Mouse (Mus musculus): ENCODE results near the gene Sult1c2. TPM values are rescaled to one million over a fixed set of nuclear protein-coding genes. Genes with fewer than 3 reads are reported as not detected.
"Not testable (repeated sequence)": the region's sequence is repeated elsewhere in the genome, so short reads cannot be mapped to it uniquely, and the experiment has no call there.

Sult1c2 gene
- not detected in 2 replicates for polyA plus RNA-seq (2016; fragmentation: Nextera tagmentation; extraction: Ambion mirVana)

DNA sequence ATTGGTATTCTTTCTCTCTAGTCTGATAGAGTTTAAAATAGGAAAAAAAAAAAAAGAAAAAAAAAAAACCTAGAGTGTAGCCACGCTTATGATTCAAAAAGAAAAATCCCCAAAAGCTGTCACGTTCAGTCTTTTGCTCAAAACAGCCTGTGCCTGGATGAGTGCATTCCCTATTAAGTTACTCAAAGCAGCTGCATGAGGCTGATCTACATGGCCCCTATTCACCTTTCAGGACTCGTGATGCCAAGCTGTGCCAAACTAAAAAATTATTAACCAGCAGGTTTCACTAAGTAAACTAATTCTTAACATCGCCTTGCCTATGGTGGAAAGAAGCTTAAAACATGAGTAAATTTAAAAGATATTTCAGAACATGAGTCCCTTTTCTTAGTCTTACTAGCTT lies at the start of gene Sult1c2:
Gene Sult1c2, minus strand, starts transcription at position 134 of the 400 bp plus-strand sequence.
- no peak within 1 kb of the TSS for H3K9ac ChIP-seq
- no peaks in the 10 kb centered on the region for H3K36me3 ChIP-seq
- H3K27ac ChIP-seq, result no peak within 1 kb of the TSS
- H3K4me1 ChIP-seq, result no peaks in the 10 kb centered on the region
- no peaks in the 10 kb centered on the region for H3K9me3 ChIP-seq
- no peak within 1 kb of the TSS for H3K4me2 ChIP-seq (replicated peaks)
- H3K27me3 ChIP-seq, result no peaks in the 10 kb centered on the region
- WGBS, result 80% methylated on average over 4 of the region's 4 CpGs
- ATAC-seq (ENCODE audit: insufficient number of reproducible peaks, insufficient read depth, low FRiP score, low TSS enrichment), result no peak
- H3K4me3 ChIP-seq, result no peak within 1 kb of the TSS

DNA sequence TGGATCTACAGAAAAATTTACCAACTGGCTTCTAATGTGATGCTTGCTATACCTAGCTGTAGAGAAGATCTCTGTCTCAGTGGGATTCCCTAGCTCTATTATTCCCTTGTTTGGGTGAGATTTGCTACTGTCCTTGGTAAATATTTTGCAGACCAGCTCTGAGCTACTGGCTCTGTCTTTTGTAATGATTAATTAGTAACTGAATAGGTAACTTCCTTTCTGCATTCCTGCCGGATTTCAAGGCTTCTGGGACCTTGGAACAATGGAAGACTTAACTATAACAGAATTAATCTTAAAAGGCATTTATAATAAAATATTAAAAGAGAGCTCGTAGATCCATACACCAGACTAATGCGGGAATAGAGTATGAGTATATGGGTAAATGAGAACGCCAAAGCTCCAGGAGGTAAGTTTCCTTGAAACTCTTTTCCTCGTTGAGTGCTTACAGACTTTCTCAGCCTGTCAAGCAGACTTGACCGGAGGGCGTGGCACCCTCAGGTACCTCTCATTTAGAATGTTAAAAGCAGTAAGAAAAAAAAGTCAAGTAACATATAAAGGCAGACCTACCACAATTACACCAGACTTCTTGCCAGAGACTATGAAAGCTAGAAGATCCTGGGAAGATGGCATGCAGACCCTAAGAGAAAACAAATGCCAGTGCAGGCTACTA lies 33.0 kb upstream of the Sult1c2 start:
- not testable (repeated sequence) for H3K4me1 ChIP-seq; H3K4me2 ChIP-seq (replicated peaks); H3K9ac ChIP-seq; H3K27me3 ChIP-seq; H3K36me3 ChIP-seq; H3K9me3 ChIP-seq; ATAC-seq (ENCODE audit: insufficient number of reproducible peaks, insufficient read depth, low FRiP score, low TSS enrichment); H3K4me3 ChIP-seq; H3K27ac ChIP-seq
- WGBS, result 88% methylated on average over 7 of the region's 7 CpGs

- no peak overlapping the region for H3K4me3 ChIP-seq
- 85% methylated on average over 2 of the region's 2 CpGs for WGBS
- H3K27me3 ChIP-seq, result no peaks in the 10 kb centered on the region
- ATAC-seq (ENCODE audit: insufficient number of reproducible peaks, insufficient read depth, low FRiP score, low TSS enrichment), result no peak
- no peaks in the 10 kb centered on the region for H3K4me1 ChIP-seq
- H3K27ac ChIP-seq, result no peak overlapping the region
- no peaks in the 10 kb centered on the region for H3K36me3 ChIP-seq
- no peak overlapping the region for H3K9ac ChIP-seq
- no peaks in the 10 kb centered on the region for H3K9me3 ChIP-seq
- no peak overlapping the region for H3K4me2 ChIP-seq (replicated peaks)
Observed at GRCm38 (mm10) chr17:53874433-53874832, 28.3 kb upstream of the Sult1c2 start.

GRCm38 (mm10) chr17:53872192-53872591 lies 26.1 kb upstream of the Sult1c2 start:
- H3K36me3 ChIP-seq, result no peaks in the 10 kb centered on the region
- H3K27ac ChIP-seq, result no peak overlapping the region
- no peak overlapping the region for H3K9ac ChIP-seq
- H3K4me2 ChIP-seq (replicated peaks), result no peak overlapping the region
- no peaks in the 10 kb centered on the region for H3K4me1 ChIP-seq
- no peaks in the 10 kb centered on the region for H3K27me3 ChIP-seq
- H3K9me3 ChIP-seq, result no peaks in the 10 kb centered on the region
- H3K4me3 ChIP-seq, result no peak overlapping the region
- no peak for ATAC-seq (ENCODE audit: insufficient number of reproducible peaks, insufficient read depth, low FRiP score, low TSS enrichment)
- 91% methylated on average over 3 of the region's 3 CpGs for WGBS

DNA sequence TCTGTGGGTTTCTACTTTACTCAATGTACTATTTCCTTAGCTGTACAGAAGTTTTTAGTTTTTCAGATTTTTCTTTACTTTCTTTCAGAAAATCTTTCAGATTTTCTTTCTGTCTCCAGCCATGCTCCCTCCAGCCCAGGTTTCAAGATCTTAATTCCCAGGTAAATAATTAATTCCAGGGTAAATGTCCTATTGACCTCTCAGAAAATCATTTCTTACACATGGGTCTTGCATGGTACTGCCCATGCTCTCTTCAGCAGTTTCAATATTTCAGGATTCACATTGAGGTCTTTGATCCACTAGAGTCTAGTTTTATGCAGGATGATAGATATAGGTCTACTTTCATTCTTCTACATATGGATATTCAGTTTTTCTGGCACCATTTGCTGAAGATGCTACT lies 23.8 kb upstream of the Sult1c2 start:
- Histone ChIP-seq H3K27me3 (no peaks in the 10 kb centered on the region), H3K36me3 (no peaks in the 10 kb centered on the region), H3K9ac (no peak overlapping the region), H3K4me1 (no peaks in the 10 kb centered on the region), H3K9me3 (no peaks in the 10 kb centered on the region), H3K4me3 (no peak overlapping the region), H3K4me2 (replicated peaks) (no peak overlapping the region), H3K27ac (no peak overlapping the region)
- no peak for ATAC-seq (ENCODE audit: insufficient number of reproducible peaks, insufficient read depth, low FRiP score, low TSS enrichment)

DNA sequence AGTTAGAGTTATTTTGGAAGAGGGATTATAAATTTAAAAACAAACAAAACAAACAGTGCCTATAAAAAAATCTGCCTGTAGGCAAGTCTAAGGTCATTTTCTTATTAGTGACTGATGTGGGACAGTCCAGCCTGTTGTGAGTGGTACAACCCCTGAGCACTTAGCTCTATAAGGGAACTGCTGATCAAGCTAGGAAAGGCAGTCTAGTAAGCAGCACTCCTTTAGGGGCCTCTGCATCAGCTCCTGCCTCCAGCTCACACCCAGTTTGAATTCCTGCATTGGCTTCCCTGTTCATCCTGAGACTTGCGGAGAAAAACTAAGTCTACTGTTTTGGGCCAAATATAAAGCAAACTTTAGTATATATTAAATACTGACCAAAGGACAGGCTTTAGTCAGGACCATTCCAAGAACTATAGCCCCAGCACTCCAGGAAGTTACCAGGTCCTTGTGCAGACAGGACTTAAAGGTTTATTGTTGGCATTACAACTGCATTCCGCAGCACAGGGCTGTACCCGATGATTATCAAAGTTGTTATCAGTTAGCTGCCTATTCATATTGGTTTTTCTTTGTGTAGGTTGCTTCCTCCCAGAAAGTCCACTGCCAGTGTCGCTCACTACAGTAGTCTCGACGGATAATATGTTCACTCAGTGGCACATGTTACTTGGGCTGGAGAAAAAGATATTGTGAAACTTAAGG lies 19.3 kb upstream of the Sult1c2 start:
- Histone ChIP-seq H3K4me1 (no peaks in the 10 kb centered on the region), H3K9ac (no peak overlapping the region), H3K27ac (no peak overlapping the region), H3K9me3 (no peaks in the 10 kb centered on the region), H3K36me3 (no peaks in the 10 kb centered on the region), H3K4me3 (no peak overlapping the region), H3K4me2 (replicated peaks) (no peak overlapping the region), H3K27me3 (no peaks in the 10 kb centered on the region)
- WGBS, result 85% methylated on average over 6 of the region's 6 CpGs
- no peak for ATAC-seq (ENCODE audit: insufficient number of reproducible peaks, insufficient read depth, low FRiP score, low TSS enrichment)

DNA sequence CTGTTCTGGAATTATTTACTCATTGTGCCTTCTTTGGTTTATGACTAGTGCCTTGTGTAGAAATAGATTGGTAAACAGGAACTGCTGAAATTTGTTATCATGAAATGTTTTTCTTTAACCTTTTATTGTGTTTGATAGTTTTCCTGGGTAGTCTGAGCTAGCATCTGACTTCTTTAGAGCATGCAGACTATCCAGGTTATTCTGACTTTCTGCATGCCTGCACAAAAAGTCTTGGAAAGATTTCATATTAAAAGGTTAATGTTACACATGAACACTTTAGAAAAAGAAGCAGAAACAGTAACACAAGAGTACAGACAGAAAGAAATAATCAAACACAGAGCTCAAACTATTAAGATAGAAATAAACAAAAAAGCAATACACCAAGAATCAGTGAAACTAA lies 14.4 kb upstream of the Sult1c2 start:
- Histone ChIP-seq H3K9me3 (no peaks in the 10 kb centered on the region), H3K4me2 (replicated peaks) (no peak overlapping the region), H3K9ac (no peak overlapping the region), H3K36me3 (no peaks in the 10 kb centered on the region), H3K27ac (no peak overlapping the region), H3K4me3 (no peak overlapping the region), H3K4me1 (no peaks in the 10 kb centered on the region), H3K27me3 (no peaks in the 10 kb centered on the region)
- ATAC-seq (ENCODE audit: insufficient number of reproducible peaks, insufficient read depth, low FRiP score, low TSS enrichment), result no peak

- Histone ChIP-seq H3K4me3 (no peak overlapping the region), H3K36me3 (no peaks in the 10 kb centered on the region), H3K4me1 (no peaks in the 10 kb centered on the region), H3K27ac (no peak overlapping the region), H3K9ac (no peak overlapping the region), H3K4me2 (replicated peaks) (no peak overlapping the region), H3K9me3 (no peaks in the 10 kb centered on the region), H3K27me3 (no peaks in the 10 kb centered on the region)
- ATAC-seq (ENCODE audit: insufficient number of reproducible peaks, insufficient read depth, low FRiP score, low TSS enrichment), result no peak
- 90% methylated on average over 3 of the region's 3 CpGs for WGBS
Observed at GRCm38 (mm10) chr17:53854992-53855391, 8.9 kb upstream of the Sult1c2 start.

DNA sequence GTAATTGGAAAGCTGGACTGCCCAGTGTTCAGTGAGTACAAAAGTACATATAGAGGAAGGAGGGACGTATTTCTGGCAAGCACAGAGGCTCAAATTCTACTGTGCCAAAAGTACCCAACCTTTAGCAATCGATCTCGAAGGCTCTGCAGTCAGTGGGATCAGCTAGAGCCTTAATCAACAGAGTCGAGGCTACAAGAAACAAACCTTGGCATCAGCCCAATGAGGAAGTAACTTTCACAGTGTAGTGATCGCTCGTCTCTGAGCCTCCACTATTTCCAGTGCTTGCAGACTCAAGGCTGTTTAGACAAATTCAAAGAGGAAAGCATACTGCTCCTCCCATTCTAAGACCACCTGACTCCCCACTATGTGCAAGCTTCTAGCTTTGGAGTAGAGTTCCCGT lies 343 bp downstream of the Sult1c2 start:
- Histone ChIP-seq H3K4me2 (replicated peaks) (no peak overlapping the region), H3K27me3 (no peaks in the 10 kb centered on the region), H3K36me3 (no peaks in the 10 kb centered on the region), H3K4me1 (no peaks in the 10 kb centered on the region), H3K9ac (no peak overlapping the region), H3K4me3 (no peak overlapping the region), H3K27ac (no peak overlapping the region), H3K9me3 (no peaks in the 10 kb centered on the region)
- ATAC-seq (ENCODE audit: insufficient number of reproducible peaks, insufficient read depth, low FRiP score, low TSS enrichment), result no peak
- WGBS, result 80% methylated on average over 7 of the region's 7 CpGs

- no peaks in the 10 kb centered on the region for H3K9me3 ChIP-seq
- H3K27me3 ChIP-seq, result no peaks in the 10 kb centered on the region
- H3K4me2 ChIP-seq (replicated peaks), result no peak overlapping the region
- H3K4me1 ChIP-seq, result no peaks in the 10 kb centered on the region
- ATAC-seq (ENCODE audit: insufficient number of reproducible peaks, insufficient read depth, low FRiP score, low TSS enrichment), result no peak
- 54% methylated on average over 3 of the region's 3 CpGs for whole genome bisulfite sequencing
- H3K9ac ChIP-seq, result no peak overlapping the region
- no peak overlapping the region for H3K4me3 ChIP-seq
- no peaks in the 10 kb centered on the region for H3K36me3 ChIP-seq
- H3K27ac ChIP-seq, result no peak overlapping the region
Observed at GRCm38 (mm10) chr17:53833366-53833765, 12.8 kb downstream of the Sult1c2 start.

DNA sequence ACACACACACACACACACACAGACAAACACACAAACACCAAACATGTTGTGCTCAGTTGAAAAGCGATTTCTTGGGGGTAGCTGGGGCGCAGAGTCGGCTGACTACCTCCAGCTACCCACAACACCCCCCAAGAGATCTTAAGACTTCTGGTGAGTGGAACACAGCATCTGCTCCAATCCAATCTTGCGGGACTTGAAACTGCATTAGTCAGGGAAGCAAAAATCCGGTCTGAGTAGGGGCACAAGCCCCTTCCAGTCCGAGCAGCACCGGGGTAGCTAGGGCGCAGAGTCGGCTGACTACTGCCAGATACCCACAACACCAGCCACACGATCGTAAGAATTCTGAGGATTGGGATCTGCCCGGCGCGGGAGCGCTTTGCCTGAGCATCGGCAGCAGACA lies 42.2 kb downstream of the Sult1c2 start:
- not testable (repeated sequence) for H3K36me3 ChIP-seq; H3K4me1 ChIP-seq; H3K9ac ChIP-seq; H3K27ac ChIP-seq; H3K4me2 ChIP-seq (replicated peaks); H3K9me3 ChIP-seq; ATAC-seq (ENCODE audit: insufficient number of reproducible peaks, insufficient read depth, low FRiP score, low TSS enrichment); H3K4me3 ChIP-seq; H3K27me3 ChIP-seq
- WGBS, result 86% methylated on average over 16 of the region's 16 CpGs

DNA sequence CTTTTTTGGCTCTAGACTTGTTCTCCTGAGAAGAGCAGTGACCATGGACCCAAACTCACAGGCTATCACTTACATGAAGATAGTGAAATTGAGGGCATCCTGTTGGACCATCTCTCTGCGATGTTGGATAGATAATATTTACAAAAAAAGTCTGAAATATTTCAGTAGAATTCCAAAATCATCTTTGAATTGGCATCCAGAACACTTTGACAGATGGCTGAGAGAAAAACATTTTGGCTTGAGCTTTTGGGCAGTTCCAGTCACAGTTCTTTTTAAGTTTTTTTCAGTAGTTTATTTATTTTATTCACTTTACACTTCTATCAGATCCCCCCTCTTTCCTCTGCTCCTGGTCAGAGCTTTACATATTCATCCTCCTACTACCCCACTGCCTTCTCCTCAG lies 62.8 kb downstream of the Sult1c2 start:
- Histone ChIP-seq H3K9ac (no peak overlapping the region), H3K36me3 (no peaks in the 10 kb centered on the region), H3K9me3 (no peaks in the 10 kb centered on the region), H3K27ac (no peak overlapping the region), H3K4me3 (no peak overlapping the region), H3K4me2 (replicated peaks) (no peak overlapping the region), H3K4me1 (no peaks in the 10 kb centered on the region), H3K27me3 (no peaks in the 10 kb centered on the region)
- ATAC-seq (ENCODE audit: insufficient number of reproducible peaks, insufficient read depth, low FRiP score, low TSS enrichment), result no peak
- WGBS, result 70% methylated on average over 1 of the region's 1 CpGs
